Mouse (Mus musculus) layer of hippocampus, adult 18-20 months (tissue): ENCODE measurements around the gene Dock9. TPM values are rescaled to one million over a fixed set of nuclear protein-coding genes. Genes with fewer than 3 reads are reported as not detected.
"Not testable (repeated sequence)": the region's sequence is repeated elsewhere in the genome, so short reads cannot be mapped to it uniquely, and the experiment has no call there.

Experiments
- DNase-seq, 2 experiments: peaks; one replicate each; pipeline ENCODE4 v3.0.0; 2022; ENCODE audit warnings: low spot score in 2 of 2
- total RNA-seq, 2 experiments: library from RNA; stranded (reverse); gene quantifications; 2 replicates each; pipeline ENCODE4 v1.2.3; 2021

Dock9 gene
- total RNA-seq, 2 experiments from 2014 or later, result 187 to 197 TPM

DNA sequence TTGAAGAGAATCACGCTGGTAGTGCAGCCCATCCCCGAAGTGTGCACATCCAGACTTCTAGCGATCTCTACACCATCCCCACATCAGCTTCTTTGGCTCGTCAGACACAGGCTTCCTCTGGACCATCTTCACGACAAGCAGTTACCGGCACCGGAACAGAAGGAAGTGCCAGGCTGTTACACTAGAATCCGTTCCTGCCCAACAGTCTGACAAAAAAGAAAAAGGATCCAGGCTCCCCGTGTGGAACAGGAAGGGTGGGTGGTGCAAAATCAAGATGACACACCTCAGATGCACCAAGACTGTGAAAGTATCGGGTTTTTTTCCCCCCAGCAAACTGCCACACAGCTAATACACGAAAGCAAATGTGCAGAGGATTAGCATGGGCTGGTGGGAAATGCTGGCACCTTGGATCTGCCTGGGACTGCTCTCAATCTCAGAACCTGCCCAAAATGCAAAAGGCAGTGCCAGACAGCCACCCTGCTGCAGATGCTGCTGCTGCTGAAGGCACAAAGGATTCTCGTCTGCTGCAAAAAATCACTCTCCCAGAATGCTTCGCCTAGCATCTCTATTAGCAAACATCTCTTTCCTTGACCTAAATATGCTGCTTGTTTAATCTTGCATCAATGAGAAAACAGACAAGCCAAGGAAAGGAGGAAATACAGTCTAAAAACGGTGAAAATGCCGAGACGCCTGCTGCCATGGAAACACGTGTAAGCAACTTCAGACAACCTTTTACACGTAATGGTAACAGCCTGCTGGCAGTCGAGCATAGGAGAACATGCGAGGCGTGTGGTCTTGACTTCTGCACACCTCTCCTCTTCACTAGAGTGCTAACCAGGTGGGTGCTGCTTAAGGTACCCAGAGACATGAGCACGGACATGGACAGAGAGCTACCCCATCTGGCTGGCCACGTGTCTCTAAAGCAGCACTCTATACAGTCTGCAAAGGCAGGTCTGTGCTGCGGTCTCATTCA is 58.9 kb downstream of the Dock9 start:
- DNase-seq, result peak; percentile 46 to 69

DNA sequence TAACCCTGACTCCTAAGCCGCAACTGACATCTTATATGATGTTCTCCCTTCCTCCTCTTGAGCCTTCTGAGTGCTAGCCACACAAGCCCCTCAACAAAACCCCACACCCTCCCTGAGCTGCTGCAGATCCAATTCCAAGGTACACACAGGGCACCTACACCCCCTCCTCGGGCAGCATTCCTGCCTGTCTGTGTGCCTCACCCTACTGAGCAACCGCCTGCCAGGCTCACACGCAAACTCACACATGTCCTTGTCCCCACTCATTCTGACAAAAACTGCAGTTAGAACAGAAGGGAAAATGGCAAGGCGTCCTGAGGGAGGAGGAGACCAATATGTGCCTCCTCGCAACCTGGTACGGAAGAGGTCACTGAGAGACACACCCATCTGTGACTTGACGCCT is 60.4 kb downstream of the Dock9 start:
- peak; percentile 66 to 80 for DNase-seq

DNA sequence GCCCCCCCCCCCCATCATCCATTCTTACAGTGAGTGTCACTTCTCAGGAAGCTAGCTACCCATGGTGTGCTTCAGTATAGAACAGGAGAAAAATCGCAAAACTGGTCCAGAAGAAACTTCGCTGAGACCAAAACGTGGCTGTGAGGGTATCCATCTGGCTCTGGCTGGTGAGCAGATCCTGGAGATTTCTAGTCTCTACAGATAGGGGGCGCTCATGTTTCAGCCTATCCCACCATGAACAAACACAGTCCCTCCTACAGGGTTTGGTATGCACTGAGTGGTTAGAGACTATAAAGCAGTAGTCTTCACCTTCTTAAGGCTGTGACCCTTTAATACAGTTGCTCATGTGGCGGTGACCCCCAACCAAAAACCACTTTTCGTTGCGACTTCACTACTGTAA is 62.0 kb downstream of the Dock9 start:
- peak in 1 of 2 experiments; percentile 46 for DNase-seq

DNA sequence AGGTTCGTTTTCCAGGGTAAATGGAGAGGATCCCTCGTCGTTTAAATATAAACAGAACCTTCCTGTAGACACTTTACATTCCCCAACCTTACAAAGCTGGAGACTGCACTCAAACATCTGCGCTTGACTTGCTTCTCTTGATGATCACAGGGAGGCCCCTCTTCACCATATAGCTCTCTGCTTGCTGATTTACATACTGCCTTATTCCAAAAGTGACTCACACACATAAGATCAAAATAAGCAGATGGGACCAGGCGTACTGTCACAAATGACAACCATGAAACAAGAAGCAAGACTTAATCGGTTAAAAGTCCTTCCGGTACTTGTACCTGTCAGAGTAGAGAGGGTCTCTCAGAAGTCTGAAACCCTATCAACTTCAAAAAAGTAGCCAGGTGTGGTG is 63.4 kb downstream of the Dock9 start:
- no peak for DNase-seq

DNA sequence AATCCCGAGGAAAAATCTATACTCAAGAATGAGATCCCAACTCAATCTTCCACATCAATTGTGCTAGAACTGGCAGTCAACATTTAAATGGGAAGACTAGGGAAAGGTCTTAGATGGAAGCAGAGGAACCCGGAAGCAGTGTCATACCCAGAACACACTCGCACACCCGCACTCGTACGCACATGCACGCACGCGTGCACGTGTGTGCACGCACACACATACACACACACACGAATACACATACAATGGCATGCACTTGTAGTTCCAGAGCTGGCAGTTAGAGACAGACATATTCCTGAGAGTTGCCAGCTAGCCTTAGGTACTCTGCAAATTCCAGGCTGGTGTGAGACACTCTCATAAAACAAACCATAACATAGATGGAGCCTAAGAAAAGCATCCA is 63.9 kb downstream of the Dock9 start:
- DNase-seq, result no peak

DNA sequence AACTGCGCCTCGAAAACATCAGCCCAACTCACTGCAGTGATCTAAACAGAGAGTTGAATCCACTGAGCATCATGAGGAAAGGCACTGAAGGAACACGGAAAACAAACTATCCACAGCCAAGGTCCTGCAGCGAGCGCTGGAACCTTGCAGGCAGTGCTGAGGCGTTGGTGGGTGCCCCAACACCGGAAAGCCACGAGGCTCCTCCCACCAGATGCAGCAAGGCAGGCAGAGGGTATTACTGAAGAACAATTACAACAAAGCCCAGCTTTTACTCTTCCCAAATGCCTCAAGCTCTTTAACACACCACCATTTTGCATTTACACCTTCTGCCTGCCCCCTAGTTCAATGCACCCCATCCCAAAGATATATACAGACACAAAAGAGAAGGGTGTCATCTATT is 65.4 kb downstream of the Dock9 start:
- no peak for DNase-seq

DNA sequence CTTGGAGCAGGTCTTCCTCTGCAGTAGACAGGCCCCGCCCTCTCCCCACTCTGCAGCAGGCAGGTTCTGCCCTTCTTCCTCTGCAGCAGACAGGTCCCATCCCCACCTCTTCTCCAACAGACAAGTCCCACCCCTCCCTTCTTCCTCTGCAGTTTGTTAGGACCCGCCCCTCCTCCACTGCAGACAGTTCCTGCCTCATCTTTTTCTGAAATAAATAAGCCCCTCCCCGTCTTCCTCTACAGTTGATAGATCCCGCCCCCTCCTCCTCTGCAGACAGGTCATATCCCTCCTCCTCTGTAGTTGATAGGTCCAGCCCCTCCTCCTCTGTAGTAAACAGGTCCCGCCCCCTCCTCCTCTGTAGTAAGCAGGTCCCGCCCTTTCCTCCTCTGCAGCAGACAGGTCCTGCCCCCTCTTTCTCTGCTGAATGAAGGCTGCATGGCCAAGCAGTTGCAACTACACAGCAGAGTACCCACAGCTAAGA is 65.9 kb downstream of the Dock9 start:
- DNase-seq, result no peak

DNA sequence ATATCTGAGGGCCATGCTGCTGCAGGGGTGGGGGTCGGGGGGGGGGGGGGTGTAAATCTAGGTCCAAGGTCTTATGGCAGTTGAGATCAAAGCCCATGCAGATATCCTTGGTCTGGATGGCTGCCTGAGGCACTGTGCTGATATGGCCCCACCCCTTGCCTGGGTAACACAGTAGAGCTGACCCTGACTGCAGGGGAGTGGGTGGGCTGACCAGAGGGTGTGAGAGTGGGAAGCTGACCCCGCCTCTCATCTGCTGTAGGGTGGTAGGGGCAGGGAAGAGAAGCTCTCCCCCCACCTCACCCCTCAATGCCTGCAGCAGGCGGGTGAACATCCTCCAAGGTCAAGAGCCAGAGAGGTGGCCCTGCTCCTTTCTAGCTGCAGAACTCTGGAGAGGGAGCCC is 66.7 kb downstream of the Dock9 start:
- DNase-seq, result no peak

DNA sequence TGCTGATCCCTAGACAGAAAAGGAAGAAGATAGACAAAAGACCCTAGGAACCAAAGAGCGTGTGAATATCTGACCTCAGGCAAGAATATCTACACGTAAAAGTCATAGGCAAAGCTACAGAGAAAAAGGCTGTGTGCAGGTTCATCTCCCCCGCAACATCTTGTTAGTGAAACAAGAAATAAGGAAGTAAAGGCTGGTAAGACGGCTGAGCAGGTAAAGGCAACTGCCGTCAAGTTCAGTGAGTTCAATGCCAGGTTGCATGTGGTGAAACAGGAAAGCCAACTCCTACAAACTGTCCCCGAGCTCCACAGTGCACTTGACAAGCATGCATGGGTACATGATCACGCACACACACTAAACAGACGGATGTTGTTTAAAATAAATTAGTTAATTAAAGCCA is 69.6 kb downstream of the Dock9 start:
- no peak for DNase-seq

DNA sequence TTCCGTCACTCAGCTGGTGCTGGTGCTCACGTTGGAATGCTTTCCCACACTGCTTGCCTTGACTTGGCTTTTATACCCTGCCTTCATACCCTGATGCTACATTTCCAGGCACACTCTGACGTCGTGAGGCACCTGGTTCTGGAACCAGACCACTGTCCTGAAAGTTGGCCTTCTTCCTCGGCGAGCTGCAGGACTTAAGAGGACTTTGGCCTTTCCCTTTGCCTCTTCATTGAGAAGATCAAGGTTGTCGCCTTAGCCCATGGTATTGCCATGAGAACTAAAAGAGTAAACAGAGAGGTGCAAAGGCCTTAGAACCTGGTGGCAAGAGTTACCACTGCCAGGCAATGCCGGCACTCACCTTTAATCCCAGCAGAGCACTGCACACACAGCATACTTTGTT is 73.1 kb downstream of the Dock9 start:
- no peak for DNase-seq

DNA sequence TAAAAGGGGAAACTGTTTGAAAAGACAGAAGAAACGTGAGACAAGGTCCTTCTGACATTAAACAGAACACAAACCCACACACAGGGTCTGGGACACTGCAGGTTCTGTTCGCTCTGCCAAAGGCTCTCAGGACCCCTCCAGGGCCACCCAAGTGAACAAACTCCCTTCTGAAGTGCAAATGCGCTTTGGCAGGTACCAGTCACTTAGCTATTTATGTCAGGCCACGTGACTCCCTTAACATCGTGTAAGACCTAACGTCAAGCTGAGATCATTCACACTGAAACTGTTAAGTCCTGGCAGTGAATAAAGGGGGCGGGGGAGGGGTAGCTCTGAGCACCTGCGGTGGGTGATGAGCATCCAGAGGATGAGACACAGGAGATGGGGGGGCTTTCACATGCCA is 74.9 kb downstream of the Dock9 start:
- no peak for DNase-seq

DNA sequence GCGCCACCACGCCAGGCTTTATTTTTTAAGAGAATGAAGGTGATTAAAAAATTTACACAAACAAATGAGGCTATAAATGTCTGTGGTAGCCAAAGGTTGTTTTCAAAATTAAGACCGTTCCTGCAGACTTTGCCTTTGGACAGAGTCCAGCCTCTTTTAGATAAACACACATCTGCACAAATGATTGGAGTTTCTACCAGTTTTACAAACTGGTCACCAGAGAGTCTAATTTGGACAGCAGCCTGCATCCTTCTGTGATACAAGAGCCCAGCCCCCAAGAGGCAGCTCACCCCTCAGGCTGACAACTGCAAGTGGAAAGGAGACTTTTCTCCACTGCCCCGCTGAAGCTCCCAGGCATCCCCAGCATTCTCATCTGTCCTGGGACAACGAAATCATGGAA is 76.2 kb downstream of the Dock9 start:
- DNase-seq, result no peak

DNA sequence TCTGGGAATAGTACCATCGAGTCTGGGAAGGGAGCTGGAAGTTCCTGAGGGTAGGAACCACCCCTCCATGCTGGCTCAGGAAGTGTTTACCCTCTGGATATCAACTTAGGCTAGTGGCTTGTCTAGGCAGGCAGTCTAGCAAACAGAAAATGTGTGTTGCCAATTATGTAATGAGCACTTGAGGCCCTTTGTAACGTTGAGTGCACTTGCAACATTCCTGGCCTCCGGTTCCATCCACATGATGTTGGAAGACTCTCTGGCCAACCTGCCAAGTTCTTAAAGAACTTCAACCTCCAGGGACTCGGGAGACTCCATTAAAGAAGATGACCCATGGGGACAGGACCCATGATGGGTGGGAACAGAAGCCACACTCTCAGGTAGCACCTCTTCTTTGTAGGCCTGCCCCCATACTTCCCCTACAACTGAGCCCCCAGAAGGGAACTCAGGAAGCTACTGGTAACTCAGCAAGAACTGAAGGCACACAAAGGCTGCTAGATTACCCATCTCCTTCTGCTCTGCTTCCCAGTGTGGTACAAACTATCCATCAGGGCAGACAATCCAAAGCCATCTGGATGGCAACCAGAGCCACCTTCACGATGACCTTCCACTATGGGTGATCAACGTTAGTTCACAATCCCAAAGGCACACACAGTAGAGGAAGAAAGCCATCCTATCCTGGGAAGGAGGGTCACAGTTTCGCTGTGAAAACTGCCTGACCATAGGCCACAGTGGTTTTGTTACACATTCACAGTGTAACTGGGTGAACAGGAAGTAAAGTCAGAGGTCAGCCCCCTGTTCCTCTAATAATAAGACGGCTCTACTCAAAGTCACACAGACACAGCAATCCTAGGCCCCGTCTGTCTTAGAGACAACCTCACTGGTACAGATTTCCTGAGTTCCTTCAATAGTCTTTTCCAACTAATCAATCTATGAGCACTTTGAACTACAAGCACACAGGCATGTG is 77.7 kb downstream of the Dock9 start:
- DNase-seq, result no peak

DNA sequence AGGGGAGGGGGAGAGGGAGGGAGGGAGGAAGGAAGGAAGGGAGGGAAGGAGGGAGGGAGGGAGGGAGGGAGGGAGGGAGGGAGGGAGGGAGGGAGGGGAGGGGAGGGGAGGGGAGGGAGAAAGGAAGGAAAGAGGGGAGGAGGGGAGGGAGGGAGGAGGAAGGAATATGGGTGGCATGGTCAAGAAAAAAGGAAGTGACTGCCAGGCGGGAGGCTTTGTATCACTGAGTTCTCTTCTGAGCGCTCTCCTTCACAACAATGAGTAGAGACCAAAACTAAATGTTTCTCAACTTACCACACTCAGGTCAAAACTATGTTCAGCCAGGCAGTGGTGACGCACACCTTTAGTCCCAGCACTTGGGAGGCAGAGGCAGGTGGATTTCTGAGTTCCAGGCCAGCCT is 82.8 kb downstream of the Dock9 start:
- not testable (repeated sequence) for DNase-seq

DNA sequence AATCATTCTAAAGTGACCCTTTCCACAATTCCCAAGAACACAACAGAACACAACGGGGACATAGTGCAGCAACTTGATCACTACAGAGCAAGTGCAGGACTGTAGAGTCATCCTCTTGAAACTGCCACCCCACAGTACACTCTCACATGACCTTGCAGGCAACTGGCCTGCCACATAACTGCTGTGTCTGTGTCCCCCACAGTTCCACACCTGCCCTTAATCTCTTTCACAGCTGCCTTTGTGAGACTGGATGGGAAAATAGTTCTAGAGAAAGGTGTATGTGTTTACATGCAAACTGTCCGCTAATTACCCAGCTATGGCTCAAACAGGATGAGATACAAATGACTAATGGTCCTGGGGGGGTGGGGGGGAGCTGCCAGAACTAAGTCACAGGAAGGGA is 83.4 kb downstream of the Dock9 start:
- DNase-seq, result no peak

DNA sequence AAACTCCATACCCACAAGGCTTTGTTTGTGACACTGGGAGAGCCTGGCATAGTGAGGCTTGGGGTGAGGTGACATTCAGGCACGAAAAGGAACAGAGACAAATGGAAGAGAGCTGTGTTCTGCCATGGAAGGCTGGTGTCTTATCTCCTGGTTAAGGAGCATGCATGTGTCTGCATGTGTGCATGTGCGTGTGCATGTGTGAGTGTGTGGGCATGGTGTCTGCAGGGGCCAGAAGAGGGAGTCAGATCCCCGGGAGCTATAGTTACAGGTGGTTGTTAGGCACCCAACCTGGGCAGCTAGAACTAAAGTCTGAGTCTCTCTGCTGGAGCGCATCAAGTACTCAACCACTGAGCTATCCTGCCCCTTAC is 83.8 kb downstream of the Dock9 start:
- DNase-seq, result no peak

DNA sequence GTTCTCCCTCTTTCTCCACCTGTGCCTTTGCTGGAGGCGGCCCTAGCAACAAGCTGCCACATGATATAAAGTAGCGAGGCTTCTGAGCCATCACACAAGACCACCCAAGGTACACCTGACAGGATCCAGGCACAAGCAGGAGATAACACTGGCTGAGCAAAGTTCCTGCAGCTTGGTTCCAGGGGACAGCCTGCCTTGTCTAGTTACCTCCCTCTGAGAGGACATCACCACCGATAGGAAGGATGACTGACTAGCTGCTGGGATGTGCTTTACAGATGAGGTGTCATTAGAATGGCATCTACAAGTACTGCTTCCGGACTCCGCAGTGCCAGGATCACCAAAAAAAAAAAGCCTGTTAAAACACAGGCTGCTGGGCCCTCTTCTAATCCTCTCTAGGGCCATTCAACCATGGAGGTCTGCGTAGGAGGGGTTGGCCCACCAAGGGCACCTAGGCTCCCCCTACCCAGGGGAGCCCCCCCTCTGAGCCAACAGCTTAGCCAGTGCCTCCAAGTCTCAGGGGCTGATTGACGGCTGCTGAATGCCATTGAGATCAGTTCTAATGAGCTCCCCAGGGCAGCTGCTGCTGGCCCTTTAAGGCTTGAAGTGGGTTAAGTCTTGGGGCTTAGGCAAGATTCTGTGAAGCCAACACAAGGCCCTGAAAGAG is 84.3 kb downstream of the Dock9 start:
- no peak for DNase-seq

DNA sequence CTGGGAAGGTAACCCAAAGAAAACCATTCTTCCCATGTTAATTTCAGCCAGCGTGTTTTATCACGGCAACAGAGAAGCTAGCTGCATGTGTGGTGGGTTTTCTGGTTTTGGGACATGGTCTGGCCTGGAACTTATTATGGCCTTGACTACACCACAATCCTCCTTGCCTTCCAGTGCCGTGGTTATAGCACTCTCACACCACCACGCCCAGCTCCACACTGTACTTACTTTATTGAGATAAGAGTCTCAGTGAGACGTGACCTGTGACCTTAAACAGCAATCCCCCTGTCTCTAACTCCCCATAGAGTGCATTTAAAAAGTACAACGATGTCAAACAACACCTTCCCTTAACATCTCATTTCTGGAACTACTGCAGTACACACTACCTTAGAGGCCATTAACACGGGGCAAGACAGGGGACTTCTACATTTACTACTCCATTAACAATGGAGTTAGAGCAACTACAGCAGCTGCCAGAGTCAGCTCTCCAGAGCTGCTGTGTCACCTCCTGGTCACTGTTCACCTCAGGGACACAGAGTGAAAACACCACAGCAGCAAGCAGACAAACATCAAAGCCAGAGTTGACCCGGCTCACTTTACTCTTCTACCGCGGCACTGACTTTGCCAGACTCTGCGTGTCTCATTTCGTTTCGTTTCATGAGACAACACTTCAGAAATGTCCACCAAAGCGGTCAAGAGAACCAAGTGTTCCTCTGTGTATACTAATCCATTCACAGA is 86.4 kb downstream of the Dock9 start:
- DNase-seq, result no peak

DNA sequence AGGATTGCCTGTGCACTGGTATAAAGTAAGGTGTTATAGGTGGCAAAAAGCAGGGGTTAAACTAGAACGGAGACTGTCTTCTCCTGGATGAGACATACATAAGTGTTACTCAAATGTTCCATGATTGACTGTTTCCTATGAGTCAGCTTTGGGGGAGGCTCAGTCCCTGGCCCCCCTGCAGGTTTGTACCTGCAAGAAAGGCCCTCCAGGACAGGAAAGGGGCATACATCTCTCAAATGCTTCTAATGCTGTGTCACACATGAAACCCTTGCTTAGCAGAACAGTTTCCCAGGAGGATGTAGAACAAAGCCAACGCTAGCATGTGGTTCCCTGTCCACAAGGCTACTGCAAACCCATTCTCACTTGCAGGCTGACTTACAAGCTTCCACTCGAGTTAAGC is 87.5 kb downstream of the Dock9 start:
- no peak for DNase-seq

DNA sequence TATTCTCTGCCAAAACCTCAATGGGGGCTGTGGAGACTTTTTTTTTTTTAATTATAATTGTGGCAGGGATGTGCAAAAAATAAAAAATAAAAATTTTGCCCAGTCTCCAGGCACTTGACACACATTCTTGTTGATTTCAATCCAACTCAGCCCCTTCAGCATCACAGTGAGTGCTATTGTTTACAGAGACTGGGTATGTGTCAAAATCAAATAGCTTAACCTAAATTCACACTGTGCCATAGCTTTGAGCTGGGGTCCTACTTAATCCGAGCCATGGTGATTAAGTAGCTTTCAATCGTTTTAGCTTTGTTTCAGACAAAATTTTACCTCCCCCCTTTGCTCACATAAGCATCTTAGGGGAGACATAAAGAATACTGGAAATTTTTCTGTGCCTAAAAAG is 89.4 kb downstream of the Dock9 start:
- DNase-seq, result no peak

DNA sequence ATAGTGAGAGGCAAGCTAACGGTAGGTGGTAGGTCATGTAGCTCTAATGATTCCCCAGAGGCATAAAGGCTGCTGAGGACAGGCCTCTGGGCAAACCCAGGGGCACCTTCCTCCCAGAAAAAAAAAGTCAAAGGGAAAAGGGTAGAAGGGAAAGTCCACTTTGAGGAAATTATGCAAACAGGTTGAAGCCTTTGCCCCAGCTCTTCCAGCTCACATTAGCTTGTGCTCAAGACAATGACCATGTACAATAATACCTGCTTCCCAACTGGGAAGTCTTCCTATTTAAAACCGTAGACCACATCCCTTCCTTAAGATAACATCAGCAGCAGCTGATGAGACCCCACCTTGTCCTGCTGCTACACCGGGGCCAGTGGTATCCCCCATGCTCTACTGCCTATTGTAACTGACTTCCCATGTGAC is 91.1 kb downstream of the Dock9 start:
- DNase-seq, result no peak
